Mouse (Mus musculus): ENCODE results near the gene Tmem169.

Gene Tmem169

DNA sequence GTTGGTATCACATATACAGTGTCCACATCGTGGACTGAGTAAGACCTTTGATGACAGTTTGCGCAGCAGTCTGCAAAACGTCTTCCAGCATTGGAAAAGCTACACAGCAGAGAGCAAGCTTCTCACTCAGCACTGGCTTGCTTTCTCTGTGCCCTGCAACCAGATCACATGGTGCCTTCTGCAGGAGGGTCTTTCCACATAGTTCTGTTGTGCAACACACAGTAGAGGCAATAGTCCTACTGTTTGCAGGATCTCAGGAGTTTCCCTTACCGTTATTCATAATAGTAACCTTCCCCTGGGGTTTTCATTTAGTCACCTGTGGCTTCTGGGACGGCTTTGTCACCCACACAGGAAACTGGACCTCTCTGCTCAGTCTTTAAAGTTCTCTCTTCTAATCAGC is 36.6 kb downstream of the Tmem169 start:
- in situ Hi-C loops (cut with MboI; ENCODE audit: low sequenced_read_pairs), result loop anchor here (25.0 kb wide), 1 partner anchor 542 kb away; the partner anchor contains the start of gene Igfbp5

DNA sequence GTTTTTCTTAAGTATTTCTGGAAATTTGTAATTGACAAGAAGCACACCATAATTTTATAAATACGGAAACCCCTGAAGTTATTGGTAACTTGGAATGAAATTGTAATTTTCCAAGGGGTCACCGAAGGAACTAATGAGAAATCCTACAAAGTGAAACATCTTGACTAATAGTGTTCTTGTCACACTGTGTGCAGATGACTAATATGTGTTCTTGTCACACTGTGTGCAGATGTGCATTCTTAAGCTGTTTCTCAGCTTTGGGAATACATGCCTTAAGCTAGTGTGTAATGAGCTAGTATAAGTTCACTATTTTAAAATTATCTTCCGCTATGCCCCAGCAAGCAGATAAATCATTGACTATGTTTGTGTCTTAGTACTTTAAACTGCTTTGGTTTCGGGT is 39.1 kb downstream of the Tmem169 start:
- in situ Hi-C loops (cut with MboI; ENCODE audit: low sequenced_read_pairs), result loop anchor here (25.0 kb wide), 1 partner anchor 539 kb away; the partner anchor contains the start of gene Igfbp5

DNA sequence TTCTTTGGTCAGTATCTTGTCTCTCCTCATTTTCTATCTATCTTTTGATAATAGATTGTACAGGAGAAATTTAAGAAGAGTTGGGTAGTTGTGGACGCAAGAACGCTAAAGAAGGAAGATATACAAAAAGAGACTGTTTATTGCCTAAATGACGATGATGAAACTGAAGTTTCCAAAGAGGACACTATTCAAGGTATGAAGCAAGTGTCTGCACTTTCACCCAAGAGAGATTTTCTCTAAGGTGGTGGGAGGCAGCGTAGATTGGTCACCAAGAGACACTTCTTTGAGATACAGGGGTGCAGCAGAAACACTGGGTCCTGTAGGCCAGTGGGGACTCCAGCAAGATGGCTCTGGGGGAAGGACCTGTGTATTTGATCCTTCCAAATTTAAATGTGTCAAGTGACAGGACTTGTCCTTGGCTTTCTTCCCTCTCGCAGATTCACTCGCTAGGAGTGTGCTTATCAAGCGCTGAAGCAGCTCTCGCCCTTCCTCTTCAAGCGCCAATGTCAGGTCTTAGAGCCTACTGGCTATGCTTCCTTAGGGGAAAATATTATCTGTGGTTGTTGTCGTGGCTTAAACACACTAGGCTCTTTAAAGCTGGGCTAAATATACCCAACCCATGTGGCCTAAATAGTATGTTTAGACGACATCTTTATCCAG is 42.1 kb downstream of the Tmem169 start:
- in situ Hi-C loops (cut with MboI; ENCODE audit: low sequenced_read_pairs), result no loop called here

DNA sequence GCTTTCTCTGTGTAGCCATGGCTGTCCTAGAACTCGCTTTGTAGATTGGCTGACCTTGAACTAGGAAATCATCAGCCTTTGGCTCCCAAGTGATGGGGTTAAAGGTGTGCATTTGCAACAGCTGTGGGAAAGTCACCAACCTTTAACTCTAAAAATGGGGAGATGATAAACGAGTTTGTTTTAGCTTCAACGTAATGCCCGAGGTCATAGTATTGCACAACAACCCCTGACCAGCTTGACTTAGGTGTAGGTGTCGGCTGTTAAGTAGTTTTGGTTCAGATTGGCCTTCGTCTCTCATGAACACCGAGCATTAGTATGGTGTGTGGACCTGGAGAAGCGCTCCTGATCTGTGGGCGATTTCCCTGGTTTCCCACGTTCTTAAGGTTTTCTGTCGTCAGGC is 50.6 kb downstream of the Tmem169 start:
- in situ Hi-C loops (cut with MboI; ENCODE audit: low sequenced_read_pairs), result no loop called here

DNA sequence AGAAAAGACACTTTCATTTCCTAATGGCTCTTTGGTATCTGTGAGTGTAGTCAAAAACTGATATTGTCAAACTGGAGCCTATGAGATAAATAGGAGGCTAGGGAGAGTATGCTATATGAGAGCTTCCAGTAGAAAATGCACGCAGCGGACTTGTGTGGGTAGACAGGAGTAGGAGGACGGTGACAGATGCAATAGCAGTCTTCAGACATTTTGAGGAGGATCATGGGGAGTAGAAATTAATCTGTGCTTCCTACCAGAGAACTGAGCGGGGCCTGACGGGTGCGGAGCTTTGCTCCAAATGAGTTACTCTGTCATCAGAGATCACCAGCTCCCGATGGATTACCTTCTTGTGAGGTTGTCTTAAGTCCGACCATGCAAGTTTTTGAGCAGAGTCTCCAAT is 52.6 kb downstream of the Tmem169 start:
- in situ Hi-C loops (cut with MboI; ENCODE audit: low sequenced_read_pairs), result no loop called here

DNA sequence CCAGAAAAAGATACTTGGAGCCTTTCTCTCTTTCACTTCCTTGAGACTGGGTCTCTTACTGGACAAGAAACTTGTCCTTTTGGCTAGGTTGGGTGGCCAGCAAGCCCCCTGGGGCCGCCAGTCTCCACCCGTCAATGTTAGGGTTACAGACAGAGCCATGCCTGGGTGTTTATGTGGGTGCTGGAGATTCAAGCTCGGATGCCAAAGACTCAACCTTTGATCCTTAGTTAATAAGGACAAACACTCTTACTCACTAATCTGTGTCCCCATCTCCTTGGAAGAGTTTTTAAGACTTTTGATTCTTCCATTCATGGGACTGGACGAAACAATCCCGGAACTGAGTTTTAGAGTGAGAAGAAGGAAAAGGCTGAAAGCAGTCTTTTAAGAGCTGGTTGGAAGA is 54.2 kb downstream of the Tmem169 start:
- in situ Hi-C loops (cut with MboI; ENCODE audit: low sequenced_read_pairs), result no loop called here

DNA sequence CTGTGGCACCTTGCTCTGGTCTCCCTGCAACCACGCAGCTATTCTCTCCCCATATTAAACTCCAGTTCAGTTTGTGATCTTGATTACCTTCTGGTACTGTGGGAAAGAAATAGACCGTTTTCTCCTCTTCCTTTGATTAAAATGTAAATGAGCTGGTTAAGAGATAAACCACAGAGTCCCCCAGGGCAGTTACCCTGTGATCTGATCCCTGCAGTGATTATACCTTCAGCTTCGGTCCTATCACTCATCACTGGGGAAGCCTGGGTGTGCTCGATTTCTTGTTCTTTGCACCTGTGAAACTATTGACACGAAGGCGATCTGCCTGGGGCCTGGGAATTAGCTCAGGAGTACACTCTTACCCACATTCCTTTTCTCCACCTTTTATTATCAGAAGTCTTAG is 63.7 kb downstream of the Tmem169 start:
- in situ Hi-C loops (cut with MboI; ENCODE audit: low sequenced_read_pairs), result no loop called here
